Mouse (Mus musculus) hindbrain, embryonic 11.5 days (tissue): Measurements from ENCODE around the gene Tmem248. TPM values are rescaled to one million over a fixed set of nuclear protein-coding genes. Genes with fewer than 3 reads are reported as not detected.

Source experiments
- ATAC-seq: fragments of 200-750 bp; cut with Nextera tagmentation; 2 replicates; pipeline ENCODE4 v1.8.0; 2017; ENCODE audit warnings: mild to moderate bottlenecking, moderate TSS enrichment, moderate library complexity; ENCODE audit not compliant: low FRiP score
- DNase-seq: peaks from one replicate; pipeline ENCODE4 v3.0.0-alpha.2; 2015; ENCODE audit warnings: low spot score
- H3K27ac ChIP-seq: fragments of 300-500 bp; sonication (generic); 2 replicates; pipeline ENCODE4 v1.5.1; 2014; ENCODE audit warnings: mild to moderate bottlenecking, low read depth, low read length
- H3K27me3 ChIP-seq: fragments of 300-500 bp; sonication (generic); 2 replicates; pipeline ENCODE4 v1.6.1; 2014; ENCODE audit warnings: mild to moderate bottlenecking, low read length, moderate library complexity, mixed read lengths; ENCODE audit not compliant: control insufficient read depth, insufficient read depth
- H3K36me3 ChIP-seq: fragments of 300-500 bp; sonication (generic); 2 replicates; pipeline ENCODE4 v1.6.1; 2014; ENCODE audit warnings: mild to moderate bottlenecking, low read length, moderate library complexity, mixed read lengths; ENCODE audit not compliant: control insufficient read depth, insufficient read depth
- H3K4me1 ChIP-seq: fragments of 300-500 bp; sonication (generic); replicated peaks from 2 replicates; pipeline ENCODE4 v1.6.1; 2014; ENCODE audit warnings: low read length, mixed read lengths; ENCODE audit not compliant: control insufficient read depth, insufficient read depth
- H3K4me2 ChIP-seq: fragments of 300-500 bp; sonication (generic); replicated peaks from 2 replicates; pipeline ENCODE4 v1.6.1; 2014; ENCODE audit warnings: mild to moderate bottlenecking, low read depth, low read length
- H3K4me3 ChIP-seq: fragments of 300-500 bp; sonication (generic); 2 replicates; pipeline ENCODE4 v1.5.1; 2014; ENCODE audit warnings: low read depth, low read length
- H3K9ac ChIP-seq: fragments of 300-500 bp; sonication (generic); 2 replicates; pipeline ENCODE4 v1.6.1; 2014; ENCODE audit warnings: low read depth, low read length
- H3K9me3 ChIP-seq: fragments of 300-500 bp; sonication (generic); 2 replicates; pipeline ENCODE4 v1.6.1; 2016; ENCODE audit warnings: low read length; ENCODE audit not compliant: control insufficient read depth
- WGBS: fragments of 180-500 bp; shearing (Covaris S2); extraction: QIAGEN DNeasy Blood & Tissue Kit; methylation state at CpG from one replicate; pipeline ENCODE4 v1.1.7; 2014; 5-methylcytosine and 5-hydroxymethylcytosine counted together
- polyA plus RNA-seq: library from polyadenylated mRNA; unstranded; fragments of >200 nt; fragmentation: Nextera tagmentation; extraction: Ambion mirVana; gene quantifications from 2 replicates; pipeline ENCODE4 v1.2.1, GENCODE M21; 2014

The Tmem248 gene
- polyA plus RNA-seq, 1 experiment from 2014 or later = 29.9 TPM

DNA sequence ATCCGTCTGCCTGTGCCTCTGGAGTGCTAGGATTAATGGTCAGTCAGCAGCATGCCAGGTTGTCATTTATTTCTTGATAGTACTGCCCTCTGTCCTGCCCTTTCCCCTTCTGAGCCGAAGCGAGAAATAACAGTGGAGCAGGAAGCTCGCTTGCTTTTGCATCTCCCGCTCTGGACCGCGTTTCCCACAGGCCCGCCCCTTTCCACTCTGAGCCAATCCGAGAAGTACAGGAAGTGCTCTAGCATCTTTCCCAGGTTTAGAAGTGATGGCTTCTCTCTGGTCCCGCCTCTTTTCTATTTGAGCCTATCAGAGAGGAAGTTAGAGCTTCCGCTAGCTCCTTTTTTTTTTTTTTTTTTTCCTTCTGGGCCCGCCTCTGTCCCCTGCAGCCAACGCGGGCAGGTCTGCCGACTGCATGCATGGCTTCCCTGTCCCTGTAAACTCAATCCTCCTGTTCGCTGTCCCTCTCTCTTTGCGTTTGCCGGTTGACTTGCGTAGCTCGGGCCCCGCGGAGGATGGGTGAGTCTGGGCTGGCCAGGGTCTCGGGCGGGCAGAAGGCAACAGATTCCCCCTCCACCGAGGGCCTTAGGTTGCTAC lies 39.9 kb downstream of the Tmem248 start:
- Histone ChIP-seq H3K9me3 (no peaks in the 10 kb centered on the region), H3K36me3 (no peaks in the 10 kb centered on the region), H3K27me3 (no peaks in the 10 kb centered on the region), H3K4me1 (no peaks in the 10 kb centered on the region), H3K4me2 (peak overlapping the region; percentile 77), H3K9ac (peak overlapping the region; percentile 79), H3K27ac (0 out of 2 replicates have a peak overlapping the region, but pooled peaks have one; percentile 42), H3K4me3 (peak overlapping the region; percentile 69)
- ATAC-seq = peak; percentile 93
- under 1% methylated on average over 25 of the region's 25 CpGs for WGBS
- DNase-seq = peak; percentile 90

DNA sequence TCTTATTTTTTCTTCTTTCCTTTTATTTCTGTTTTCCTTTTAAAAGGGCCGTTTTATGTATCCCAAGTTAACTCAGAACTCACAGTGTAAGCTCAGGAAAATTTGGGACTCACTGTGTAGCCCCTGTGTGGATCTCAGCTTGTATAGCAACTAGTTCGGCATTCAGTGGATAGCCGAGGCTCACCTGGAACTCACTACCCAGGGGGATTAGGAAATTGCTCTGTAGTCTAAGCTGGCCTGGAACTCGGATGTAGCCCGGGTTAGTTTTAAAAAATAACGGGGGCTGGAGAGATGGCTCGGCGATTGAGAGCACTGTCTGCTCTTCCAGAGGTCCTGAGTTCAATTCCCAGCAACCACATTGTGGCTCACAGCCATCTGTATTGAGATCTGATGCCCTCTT lies 40.4 kb downstream of the Tmem248 start:
- Histone ChIP-seq H3K36me3 (no peaks in the 10 kb centered on the region), H3K4me3 (peak overlapping the region; percentile 69), H3K9ac (peak overlapping the region; percentile 79), H3K4me1 (no peaks in the 10 kb centered on the region), H3K9me3 (no peaks in the 10 kb centered on the region), H3K4me2 (peak overlapping the region; percentile 77), H3K27me3 (no peaks in the 10 kb centered on the region), H3K27ac (0 out of 2 replicates have a peak overlapping the region, but pooled peaks have one; percentile 42)
- 0 out of 2 replicates have a peak, but pooled peaks have one; percentile 4 for ATAC-seq
- DNase-seq = no peak
- 13% methylated on average over 8 of the region's 8 CpGs for WGBS

DNA sequence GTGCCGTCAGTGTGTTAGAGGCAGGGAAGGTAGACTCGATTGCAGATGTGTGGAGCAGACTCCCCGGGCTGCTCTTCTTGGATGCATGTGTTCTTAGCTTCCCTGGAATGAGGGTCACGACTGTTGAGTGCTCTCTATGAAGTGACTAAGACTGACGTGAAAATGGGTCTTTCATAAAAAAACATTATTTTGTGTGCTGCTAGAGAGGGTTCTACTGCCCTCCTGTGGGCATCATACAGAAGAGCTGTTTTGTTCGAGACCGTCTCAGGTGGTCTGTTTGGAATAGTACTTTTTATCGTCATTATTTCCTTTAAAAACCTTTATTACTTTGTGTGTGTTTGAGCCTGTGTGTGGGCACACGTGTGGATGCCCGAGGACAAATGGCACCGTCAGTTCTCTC lies 46.6 kb downstream of the Tmem248 start:
- H3K27ac ChIP-seq = no peak overlapping the region
- no peak for ATAC-seq
- H3K4me1 ChIP-seq = no peaks in the 10 kb centered on the region
- H3K9me3 ChIP-seq = no peaks in the 10 kb centered on the region
- peaks cover 8% of the 10 kb centered on the region; the same call in 1 of the 2 replicates for H3K36me3 ChIP-seq
- DNase-seq = no peak
- no peak overlapping the region for H3K4me3 ChIP-seq
- H3K9ac ChIP-seq = no peak overlapping the region
- no peaks in the 10 kb centered on the region for H3K27me3 ChIP-seq
- WGBS = 79% methylated on average over 11 of the region's 11 CpGs
- no peak overlapping the region for H3K4me2 ChIP-seq

DNA sequence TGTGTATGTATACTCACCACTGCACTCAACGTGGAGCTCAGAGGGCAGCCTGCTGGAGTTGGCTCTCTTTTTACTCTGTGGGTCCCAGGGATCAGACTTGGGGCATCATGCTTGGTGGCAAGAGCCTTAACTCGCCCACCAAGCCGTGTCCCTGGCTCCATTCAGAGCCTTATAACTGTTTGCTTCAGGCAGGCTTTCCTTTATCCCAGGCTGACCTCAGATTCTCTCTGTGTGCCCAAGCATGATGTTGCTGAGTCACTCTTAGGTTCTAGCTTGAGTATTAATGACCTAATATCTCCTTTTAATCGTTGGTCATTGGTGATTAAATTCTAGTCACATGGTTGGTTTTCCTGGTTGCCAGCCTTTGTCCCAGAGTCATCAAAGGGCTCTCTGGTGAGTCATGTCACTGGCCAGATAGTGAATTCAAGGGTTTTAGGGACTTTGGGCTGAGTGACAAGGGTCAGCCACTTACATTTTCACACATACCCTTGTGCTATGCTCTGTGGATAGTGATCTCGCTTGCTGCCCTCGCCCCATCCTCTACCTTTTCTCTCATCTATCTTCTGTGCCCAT lies 47.6 kb downstream of the Tmem248 start:
- Histone ChIP-seq H3K27ac (no peak overlapping the region), H3K9ac (no peak overlapping the region), H3K27me3 (no peaks in the 10 kb centered on the region), H3K4me2 (no peak overlapping the region), H3K4me1 (no peaks in the 10 kb centered on the region), H3K36me3 (peaks cover 8% of the 10 kb centered on the region; the same call in 1 of the 2 replicates), H3K4me3 (no peak overlapping the region), H3K9me3 (no peaks in the 10 kb centered on the region)
- no peak for ATAC-seq
- DNase-seq = no peak
- WGBS = 94% methylated on average over 6 of the region's 6 CpGs

DNA sequence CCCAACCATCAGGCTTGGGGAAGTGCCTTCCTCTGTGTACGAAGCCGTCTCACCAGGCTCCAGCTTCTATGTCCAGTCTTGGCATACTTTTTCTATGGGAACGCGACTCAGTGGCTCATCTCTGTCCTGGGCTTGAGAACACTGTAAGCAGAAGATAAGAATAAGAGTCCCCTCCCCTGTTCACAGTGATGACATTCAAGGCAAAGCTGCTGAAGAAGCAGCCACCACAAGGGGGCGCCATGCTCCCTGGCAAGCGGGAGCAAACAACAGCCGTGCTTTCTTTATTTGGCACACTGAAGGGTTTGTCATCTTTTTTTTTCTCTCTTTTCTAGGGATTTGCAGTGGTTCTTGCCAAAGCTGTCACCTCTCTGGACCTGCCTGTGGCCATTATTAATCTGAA lies 49.8 kb downstream of the Tmem248 start:
- no peak overlapping the region for H3K27ac ChIP-seq
- H3K9me3 ChIP-seq = no peaks in the 10 kb centered on the region
- peak; percentile 51 for DNase-seq
- peaks cover 8% of the 10 kb centered on the region; the same call in 1 of the 2 replicates for H3K36me3 ChIP-seq
- no peak overlapping the region for H3K9ac ChIP-seq
- H3K4me1 ChIP-seq = no peaks in the 10 kb centered on the region
- ATAC-seq = no peak
- no peaks in the 10 kb centered on the region for H3K27me3 ChIP-seq
- no peak overlapping the region for H3K4me3 ChIP-seq
- WGBS = 90% methylated on average over 7 of the region's 7 CpGs
- H3K4me2 ChIP-seq = no peak overlapping the region

DNA sequence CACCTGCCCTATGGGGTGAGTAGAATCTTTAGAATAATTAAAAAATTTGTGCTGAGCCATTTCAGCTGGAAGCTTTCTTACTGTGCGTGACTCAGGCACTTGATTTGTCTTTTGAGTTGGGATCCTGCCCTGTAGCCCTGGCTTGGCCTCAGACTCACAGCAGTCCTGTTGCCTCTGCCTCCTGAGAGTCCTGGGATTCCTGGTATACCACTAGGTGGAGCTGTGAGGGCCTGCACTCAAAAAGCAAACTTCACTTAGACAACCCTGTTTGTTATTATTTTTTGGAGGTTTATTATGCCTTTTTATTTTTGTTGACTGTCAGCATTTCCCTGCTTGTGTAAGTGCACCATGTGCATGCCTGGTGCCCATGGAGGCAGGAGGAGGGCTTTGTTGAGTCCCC lies 50.4 kb downstream of the Tmem248 start:
- 88% methylated on average over 1 of the region's 1 CpGs for WGBS
- DNase-seq = peak; percentile 23
- H3K36me3 ChIP-seq = peaks cover 8% of the 10 kb centered on the region; the same call in 1 of the 2 replicates

DNA sequence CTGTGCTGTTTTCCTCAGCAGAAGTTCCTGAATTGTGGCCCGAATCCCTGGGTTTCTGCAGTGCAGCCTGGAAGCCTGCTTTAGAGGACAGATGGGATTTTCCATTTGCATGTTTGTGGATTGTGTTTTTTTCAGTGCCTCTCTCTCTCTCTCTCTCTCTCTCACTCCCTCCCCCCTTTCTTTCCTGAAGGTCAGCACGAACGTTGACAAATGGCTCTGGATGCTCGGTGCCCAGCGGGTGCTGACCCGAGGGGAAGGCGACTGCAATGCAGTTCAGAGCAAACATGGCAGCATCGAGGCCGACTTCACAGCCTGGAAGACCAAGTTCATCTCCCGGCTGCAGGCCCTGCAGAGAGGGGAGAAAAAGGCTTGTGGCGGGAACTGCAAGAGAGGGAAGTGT lies 52.1 kb downstream of the Tmem248 start:
- DNase-seq (no peak), ATAC-seq (no peak)
- H3K36me3 ChIP-seq = peaks cover 3% of the 10 kb centered on the region; the same call in 1 of the 2 replicates
- H3K9ac ChIP-seq = no peak overlapping the region
- no peaks in the 10 kb centered on the region for H3K27me3 ChIP-seq
- H3K27ac ChIP-seq = no peak overlapping the region
- H3K4me3 ChIP-seq = no peak overlapping the region
- no peaks in the 10 kb centered on the region for H3K4me1 ChIP-seq
- H3K9me3 ChIP-seq = no peaks in the 10 kb centered on the region
- WGBS = 87% methylated on average over 11 of the region's 11 CpGs
- H3K4me2 ChIP-seq = no peak overlapping the region

More for the DNA sequence above, 50.4 kb downstream of the Tmem248 start:
- no peaks in the 10 kb centered on the region for H3K9me3 ChIP-seq
- H3K4me2 ChIP-seq = no peak overlapping the region
- no peak overlapping the region for H3K9ac ChIP-seq
- no peak overlapping the region for H3K27ac ChIP-seq
- no peak for ATAC-seq
- H3K4me3 ChIP-seq = no peak overlapping the region
- no peaks in the 10 kb centered on the region for H3K4me1 ChIP-seq
- H3K27me3 ChIP-seq = no peaks in the 10 kb centered on the region

DNA sequence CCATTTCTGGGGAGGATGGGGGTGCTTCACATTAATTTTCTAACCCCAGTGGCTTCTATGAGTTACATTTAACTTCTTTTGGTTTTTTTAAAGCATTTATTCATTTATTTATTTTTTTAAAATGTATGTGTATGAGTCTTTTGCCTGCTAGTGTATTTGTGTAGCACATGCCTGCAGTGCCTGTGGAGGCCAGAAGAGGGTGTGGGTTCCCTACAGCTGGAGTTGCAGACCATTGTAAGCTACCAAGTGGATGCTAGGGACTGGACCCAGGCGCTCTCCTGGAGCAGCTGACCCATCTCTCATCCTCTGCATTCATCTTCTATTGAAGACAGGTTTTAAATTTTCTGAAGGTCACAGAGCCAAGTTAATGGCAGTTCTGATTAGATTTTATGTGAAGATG lies 55.5 kb downstream of the Tmem248 start:
- Histone ChIP-seq H3K9me3 (no peaks in the 10 kb centered on the region), H3K36me3 (no peaks in the 10 kb centered on the region), H3K4me1 (no peaks in the 10 kb centered on the region), H3K27ac (no peak overlapping the region), H3K4me2 (no peak overlapping the region), H3K9ac (no peak overlapping the region), H3K27me3 (no peaks in the 10 kb centered on the region), H3K4me3 (no peak overlapping the region)
- ATAC-seq (no peak), DNase-seq (peak; percentile 19)
- 94% methylated on average over 1 of the region's 1 CpGs for WGBS

DNA sequence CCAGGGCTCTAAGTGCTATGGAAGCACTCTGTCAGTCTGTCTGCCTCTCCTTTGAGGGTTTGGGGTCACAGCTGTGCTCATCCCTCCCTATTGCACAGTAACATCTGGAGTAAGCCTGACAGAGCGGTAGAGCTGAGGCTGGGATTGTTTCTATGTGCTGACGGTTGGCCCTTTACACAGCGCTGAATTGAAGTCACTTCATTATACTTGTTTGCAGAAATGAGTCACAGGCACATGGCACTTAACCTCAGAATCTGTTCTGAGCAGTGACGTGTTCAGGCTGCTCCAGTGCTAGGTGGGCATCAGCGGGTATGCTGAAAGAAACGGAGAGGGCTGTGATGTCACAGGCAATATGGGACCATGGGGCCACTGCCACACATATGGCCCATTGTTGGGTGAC lies 56.2 kb downstream of the Tmem248 start:
- no peak for ATAC-seq
- H3K36me3 ChIP-seq = no peaks in the 10 kb centered on the region; the same call in 1 of the 2 replicates
- WGBS = 92% methylated on average over 6 of the region's 6 CpGs

More for the DNA sequence above, 56.2 kb downstream of the Tmem248 start:
- H3K4me3 ChIP-seq = no peak overlapping the region
- no peak overlapping the region for H3K27ac ChIP-seq
- DNase-seq = no peak
- no peaks in the 10 kb centered on the region for H3K27me3 ChIP-seq
- H3K9me3 ChIP-seq = no peaks in the 10 kb centered on the region
- no peak overlapping the region for H3K4me2 ChIP-seq
- no peak overlapping the region for H3K9ac ChIP-seq
- H3K4me1 ChIP-seq = no peaks in the 10 kb centered on the region
